Mouse (Mus musculus) MN1 (cell line): ENCODE results near the gene Hist1h2ad.
"Not testable (repeated sequence)": the region's sequence is repeated elsewhere in the genome, so short reads cannot be mapped to it uniquely, and the experiment has no call there.

Source experiments
- DNase-seq: peaks from one replicate; pipeline ENCODE4 v3.0.0-alpha.2; 2016; ENCODE audit warnings: low spot score

Gene Hist1h2ad

DNA sequence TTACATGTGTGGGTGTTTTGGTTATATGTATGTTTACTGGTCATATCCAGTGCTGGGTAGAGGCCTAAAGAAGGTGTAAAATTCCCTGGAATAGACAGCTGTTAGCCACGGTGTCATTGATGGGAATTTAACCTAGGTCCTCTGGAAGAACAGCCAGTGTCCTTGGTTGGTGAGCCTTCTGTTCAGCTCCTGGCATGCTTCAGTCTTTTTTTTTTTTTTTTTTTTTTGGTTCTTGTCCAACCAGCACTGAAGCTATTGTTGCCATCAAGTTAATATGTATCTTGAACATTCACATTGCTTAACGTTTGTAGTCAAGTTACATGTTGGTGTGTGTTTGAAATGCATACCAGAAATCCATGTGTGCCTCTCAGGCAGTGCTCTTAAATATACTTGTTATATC lies 9.7 kb upstream of the Hist1h2ad start:
- no peak for DNase-seq

DNA sequence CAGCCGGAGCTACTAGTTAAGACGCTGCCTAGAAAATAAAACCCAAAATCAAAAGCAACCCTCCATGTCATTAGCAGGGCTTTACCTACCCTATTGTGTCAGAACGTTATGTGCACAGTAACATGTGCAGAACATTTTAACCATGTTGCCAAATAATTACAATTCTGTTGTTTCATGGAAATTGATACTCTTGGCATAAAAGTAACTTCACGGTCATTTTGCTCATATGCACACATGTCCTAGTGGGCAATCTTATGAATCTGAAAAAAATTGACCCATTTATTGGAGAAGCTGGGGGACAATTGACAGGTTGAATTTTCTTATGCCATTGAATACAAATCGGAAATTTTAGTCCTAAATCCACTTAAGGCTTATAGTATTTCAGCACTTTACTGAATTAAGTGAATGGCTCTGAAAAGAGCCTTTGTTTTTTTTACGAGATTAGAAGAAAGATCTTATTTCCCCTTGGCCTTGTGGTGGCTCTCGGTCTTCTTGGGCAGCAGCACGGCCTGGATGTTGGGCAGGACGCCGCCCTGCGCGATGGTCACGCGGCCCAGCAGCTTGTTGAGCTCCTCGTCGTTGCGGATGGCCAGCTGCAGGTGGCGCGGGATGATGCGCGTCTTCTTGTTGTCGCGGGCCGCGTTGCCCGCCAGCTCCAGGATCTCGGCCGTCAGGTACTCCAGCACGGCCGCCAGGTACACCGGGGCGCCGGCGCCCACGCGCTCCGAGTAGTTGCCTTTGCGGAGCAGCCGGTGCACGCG lies 3.7 kb upstream of the Hist1h2ad start:
- peak; percentile 33 for DNase-seq

DNA sequence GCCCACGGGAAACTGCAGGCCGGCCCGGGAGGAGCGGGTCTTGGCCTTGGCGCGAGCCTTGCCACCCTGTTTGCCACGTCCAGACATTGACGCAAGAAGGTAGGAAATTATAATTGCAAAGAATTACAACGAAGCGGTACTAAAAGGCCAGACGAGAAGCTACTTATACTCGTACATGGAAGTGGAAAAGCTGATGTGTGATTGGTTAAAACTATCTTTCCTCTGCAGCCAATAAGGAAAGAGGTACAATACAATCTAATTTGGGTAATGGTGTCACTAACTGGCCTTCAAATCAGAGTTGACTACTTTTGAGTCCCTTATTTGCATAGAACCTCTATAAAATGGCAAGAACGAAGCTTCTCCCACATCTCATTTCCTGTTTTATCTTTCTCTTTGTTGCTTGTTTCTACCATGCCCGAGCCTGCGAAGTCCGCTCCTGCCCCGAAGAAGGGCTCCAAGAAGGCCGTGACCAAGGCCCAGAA lies 3.1 kb upstream of the Hist1h2ad start, which contains the start of the genes Hist1h2ae and Hist1h2bg:
Hist1h2ae (minus strand) TSS at position 199 of the 482 bp plus-strand sequence.
Hist1h2bg (plus strand) TSS at position 375 of the 482 bp plus-strand sequence.
- DNase-seq = peak; percentile 94

DNA sequence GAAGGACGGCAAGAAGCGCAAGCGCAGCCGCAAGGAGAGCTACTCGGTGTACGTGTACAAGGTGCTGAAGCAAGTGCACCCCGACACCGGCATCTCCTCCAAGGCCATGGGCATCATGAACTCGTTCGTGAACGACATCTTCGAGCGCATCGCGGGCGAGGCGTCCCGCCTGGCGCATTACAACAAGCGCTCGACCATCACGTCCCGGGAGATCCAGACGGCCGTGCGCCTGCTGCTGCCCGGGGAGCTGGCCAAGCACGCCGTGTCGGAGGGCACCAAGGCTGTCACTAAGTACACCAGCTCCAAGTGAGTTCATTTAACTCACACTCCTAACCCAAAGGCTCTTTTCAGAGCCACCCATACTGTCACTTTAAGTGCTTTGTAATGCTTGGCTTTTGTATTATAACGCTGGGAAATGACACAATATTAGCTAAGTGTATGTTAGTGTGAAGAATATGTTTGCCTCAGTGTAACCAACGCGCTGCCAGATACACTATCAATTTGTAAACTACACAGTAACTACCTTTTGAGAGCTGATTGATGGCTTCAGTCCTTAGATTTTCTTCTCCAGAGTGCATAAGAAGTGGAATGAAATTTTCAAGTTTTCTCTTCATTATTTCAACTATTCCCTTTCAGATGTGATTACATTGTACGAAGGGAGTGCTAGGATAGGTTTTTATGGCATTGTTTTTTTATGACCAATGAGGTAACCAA lies 2.5 kb upstream of the Hist1h2ad start:
- peak; percentile 32 for DNase-seq

DNA sequence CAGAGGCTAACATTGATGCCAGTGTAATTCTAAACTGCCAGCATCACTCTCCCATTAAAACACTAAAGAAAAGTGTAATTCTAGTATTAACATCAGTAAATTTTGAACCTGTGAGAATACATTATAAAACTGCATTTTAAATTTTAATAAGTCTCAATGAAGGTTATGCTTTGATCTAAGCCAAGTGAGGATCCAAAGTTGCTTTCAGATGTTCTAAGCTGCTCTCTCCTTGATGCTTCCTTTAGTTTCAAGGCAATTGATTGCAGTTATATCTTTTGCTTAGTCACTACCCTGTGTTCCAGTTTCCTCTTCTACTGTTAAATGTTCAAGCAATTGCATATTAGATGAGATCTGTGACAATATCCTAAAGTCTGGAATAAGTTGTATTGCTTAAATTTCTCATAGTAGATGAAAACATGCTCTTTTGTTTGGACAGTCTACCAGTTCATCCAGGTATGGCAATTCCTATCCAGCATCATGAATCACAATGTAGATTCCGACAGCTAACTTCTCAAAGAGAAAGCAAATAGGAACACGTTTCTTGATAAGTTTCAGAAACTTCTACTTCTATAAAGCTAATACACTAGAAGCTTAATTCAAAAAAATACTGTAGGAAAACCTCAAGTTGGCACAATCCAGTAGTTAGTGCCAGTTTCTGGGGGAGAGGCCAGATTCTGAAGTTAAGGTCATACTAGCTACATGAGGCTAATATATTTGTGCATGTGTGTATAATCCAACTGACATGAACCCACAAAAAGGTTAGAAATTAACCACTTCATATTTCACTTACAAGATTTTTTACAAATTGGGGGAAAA lies 1.8 kb upstream of the Hist1h2ad start:
- peak; percentile 18 for DNase-seq

DNA sequence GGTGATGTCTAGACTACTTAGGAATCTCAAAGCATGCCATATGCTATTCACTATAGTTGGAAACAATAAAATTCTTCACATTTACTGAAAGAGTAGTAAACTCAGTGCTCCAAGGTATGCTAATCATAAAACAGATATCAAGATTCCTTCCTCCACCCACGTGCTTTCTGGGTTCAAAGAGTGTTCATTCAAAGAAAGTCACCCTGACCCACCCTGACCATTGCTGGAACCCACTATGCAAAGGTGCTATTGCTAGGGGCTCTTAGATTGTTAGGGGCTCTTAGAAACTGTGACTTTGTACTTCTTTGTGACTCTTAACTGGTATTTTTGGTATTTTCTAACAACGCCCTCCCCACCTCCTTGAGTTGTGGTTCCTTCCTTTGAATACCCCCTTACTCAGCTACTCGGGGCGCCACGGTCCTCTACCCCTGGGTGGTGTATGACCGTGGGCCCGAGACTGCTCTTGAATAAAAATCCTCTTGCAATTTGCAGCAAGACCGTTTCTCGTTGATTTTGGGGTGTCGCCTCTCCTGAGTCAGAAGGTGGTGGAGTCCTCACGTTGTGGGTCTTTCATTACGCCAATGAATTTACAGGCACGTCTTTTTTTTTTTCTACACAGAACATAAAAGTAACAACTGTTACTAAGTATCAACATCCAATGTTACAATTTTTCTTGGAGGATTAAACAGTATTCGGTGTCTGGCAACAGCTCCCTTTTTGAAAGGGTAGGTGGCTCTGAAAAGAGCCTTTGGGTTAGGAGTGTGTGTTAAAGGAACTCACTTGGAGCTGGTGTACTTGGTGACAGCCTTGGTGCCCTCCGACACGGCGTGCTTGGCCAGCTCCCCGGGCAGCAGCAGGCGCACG lies 915 bp upstream of the Hist1h2ad start:
- DNase-seq = not testable (repeated sequence)

DNA sequence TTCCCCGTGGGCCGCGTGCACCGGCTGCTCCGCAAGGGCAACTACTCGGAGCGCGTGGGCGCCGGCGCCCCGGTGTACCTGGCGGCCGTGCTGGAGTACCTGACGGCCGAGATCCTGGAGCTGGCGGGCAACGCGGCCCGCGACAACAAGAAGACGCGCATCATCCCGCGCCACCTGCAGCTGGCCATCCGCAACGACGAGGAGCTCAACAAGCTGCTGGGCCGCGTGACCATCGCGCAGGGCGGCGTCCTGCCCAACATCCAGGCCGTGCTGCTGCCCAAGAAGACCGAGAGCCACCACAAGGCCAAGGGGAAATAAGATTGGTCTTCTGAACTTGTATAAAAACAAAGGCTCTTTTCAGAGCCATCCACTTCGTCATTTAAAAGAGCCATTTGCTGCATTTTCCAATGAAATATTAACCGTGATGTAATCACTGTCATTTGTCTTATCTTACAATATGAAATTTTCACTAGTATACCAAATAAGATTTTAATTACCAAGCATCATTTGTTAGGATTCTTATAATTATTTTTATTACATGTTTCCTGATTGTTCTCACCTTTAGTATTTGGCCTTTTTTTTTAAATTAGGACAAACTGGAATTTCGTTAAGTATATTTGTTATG lies 477 bp downstream of the Hist1h2ad start:
- DNase-seq = not testable (repeated sequence)

DNA sequence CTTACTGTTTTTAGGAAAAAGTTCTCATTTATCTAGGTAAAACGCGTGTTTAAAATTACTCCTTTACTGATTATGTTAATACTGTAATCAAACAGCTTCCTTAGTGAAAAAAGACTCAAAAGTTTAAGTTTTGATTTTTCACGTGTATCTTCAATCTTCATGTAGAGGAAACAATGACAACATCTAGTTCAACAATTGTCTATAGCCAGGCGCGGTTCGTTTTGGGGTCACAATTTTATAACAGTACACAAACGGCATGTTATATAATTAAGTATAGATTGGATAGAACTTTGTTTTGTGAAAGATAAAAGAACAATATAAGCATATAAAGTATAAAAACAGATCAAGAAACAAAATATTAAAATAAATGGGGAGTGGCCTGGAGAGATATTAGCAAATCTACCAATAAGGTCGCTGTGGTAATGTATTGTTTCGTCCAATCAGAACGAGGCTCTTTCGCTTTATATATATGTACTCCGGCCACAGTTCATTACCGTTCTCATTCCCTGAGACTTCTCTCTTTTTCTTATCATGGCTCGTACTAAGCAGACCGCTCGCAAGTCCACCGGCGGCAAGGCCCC lies 1.2 kb downstream of the Hist1h2ad start, which contains the start of gene Hist1h3d:
Hist1h3d (plus strand) TSS at position 493 of the 581 bp plus-strand sequence.
- DNase-seq = no peak

DNA sequence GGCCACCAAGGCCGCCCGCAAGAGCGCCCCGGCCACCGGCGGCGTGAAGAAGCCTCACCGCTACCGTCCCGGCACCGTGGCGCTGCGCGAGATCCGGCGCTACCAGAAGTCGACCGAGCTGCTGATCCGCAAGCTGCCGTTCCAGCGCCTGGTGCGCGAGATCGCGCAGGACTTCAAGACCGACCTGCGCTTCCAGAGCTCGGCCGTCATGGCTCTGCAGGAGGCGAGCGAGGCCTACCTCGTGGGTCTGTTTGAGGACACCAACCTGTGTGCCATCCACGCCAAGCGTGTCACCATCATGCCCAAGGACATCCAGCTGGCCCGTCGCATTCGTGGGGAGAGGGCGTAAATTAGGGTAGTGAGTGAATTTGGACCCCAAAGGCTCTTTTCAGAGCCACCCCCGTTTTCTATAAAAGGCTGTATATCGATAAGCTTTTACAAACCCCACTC lies 1.7 kb downstream of the Hist1h2ad start:
- DNase-seq = not testable (repeated sequence)

DNA sequence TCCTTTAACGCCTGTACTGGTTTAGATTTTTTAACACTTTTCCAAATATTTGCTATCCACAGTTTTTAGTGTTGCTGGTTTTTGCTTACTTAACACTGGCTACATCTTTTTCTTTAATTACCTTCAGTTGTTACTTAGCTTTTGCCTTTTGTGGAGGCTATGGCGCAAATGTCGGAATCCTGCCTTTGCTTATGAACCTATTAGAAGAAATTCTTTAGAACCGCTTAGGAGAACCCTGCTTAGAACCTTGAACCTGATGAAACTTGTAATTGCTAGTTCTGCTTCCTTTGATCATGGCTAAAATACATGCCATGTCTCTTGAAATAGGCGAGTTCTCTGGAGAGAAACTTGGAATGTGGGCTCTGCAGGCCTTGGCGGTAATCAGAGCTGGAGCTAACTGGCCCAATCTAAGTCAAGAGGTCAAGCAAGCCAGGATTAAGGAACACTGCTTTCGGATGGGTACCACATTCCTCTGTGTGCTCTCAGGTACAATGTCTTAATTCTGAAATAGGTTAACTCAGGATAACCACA lies 2.2 kb downstream of the Hist1h2ad start:
- no peak for DNase-seq

DNA sequence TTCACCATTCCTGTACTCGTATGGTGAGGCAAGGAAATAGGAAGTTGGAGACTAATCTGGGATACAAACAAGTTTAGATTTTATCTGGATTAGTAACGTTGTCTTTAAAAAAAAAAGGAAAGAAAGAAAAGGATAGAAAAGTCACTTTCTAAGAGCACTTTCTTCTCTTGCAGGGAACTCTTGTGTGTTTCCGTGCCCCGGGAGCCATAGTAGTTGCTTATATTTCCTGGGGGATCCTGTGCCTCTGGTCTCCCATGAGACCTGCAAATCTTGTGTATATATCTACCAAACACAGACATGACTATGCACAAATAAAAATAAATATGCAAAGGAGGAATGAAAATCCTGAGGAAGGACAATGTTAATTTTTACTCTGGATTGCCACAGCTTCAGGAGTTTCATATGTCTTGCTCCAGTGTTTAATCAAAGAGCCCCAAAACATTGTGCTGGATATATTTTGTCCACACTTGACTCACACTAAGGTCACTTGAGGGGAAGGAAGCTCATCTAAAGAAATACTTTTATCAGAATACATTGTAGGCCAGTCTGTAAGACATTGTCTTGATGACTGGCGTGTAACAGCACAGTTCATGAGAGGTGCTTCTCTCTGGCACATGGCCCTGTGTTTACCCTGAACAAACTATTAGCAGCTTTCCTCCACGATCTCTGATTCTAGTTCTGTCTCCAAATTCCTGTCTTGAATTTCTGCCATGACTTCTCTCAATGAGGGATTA lies 2.9 kb downstream of the Hist1h2ad start:
- no peak for DNase-seq

DNA sequence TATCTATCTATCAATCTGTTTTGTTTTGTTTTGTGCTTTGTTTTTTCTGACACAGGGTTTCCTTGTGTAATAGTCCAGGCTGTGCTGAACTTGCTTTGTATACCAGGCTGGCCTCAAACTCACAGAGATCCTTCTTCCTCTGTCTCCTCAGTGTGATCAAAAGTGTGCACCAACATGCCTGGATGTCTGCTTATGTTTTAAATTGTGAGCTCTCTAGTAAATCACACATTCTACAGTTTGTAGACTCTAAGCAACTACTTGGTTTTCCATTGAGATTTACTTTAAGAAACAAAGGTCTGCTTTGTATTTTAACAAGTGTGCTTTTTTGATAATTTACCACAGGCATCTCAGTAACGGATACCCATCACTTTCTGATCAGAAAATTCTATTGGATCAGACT lies 3.7 kb downstream of the Hist1h2ad start:
- no peak for DNase-seq

DNA sequence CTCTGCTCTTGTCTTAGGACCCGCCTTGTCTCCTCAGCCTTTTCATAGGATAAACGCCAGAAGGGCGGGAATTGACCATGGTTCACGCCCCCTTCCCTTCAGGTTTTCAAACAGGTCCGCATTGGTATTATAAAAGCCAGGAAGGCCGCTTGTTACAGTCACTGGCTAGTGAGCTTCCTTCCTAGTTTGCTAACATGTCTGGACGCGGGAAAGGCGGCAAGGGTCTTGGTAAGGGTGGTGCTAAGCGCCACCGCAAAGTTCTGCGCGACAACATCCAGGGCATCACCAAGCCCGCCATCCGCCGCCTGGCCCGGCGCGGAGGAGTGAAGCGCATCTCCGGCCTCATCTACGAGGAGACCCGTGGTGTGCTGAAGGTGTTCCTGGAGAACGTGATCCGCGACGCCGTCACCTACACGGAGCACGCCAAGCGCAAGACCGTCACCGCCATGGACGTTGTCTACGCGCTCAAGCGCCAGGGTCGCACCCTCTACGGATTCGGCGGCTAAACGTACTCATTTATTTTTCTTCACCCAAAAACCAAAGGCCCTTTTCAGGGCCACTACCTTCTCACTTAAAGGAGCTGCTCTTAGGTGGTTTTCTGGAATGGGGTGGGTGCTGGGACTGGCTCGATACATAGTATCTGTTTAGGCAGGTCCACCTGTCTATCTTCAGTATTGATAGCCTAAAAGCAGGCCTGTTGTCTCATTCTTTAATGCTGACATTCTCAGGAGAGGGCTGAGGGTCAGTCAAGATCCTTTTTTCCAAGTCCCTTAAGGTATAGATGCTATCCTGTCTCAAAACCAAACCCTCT lies 7.4 kb downstream of the Hist1h2ad start, which contains the start of gene Hist1h4d:
Hist1h4d (plus strand) TSS at position 191 of the 811 bp plus-strand sequence.
- DNase-seq = peak; percentile 95

DNA sequence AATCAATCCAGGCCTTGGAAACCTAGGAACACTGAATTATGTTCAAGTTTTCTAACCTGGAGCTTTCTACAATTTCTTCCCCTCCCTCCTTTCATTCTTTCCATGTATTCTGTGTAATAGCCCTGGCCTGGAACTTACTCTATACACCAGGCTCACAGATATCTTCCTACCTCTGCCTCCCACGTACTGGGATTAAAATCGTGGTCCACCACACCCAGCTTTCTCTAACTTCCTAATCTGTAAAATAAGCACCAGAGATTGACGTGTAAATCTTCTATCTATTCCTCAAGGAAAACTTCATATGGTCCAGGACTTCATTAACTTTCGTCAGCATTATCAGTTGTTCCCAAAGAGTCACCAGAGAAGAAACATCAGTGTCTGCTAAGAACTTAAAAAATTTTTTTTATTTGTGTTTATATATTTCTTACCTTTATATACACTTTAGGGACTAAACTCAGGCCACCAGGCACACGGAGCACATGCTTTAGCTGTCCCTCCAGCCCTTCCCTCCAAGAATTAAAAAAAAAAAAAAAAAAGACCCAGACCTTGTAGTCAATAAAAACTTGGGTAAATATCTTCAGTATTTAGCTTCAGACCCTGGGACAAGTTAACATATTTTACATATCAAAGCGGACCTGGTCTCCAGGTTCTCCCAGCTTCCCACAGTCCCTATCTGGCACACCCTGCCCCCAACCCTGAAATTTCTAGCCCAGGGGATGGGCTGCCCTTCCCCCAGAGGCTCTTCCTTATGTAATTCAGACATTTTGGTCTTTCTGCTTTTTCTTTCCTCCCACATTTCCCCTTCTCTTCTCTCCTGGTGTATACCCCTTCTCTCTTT lies 8.3 kb downstream of the Hist1h2ad start:
- peak; percentile 27 for DNase-seq

DNA sequence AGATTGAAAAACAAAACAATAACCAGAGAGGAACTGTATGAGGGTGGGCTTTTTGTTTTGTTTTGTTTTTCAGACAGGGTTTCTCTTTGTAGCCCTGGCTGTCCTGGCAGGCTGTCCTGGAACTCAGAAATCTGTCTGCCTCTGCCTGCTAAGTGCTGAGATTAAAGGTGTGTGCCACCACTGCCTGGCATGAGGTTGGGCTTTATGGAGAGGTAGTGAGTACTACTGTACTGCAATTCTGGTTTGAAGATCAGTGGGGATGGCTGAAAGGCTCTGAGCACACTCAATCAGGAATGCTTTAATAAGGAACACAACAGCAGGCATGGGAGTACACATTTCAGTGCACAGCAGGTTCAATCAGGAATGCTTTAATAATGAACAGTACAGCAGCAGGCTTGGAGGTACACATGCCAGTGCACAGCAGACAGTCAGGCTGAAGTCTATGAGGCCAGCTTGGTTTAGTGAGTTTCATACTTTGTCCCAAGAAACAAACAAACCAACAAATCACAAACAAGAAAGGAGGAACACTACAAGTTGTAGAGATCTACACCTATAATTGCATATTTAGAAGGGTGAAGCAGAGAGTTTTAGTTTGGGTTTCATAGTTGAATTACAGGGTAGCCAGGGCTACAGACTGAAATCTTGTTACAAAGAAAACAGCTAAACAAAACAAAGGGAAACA lies 9.3 kb downstream of the Hist1h2ad start:
- DNase-seq = peak; percentile 10

DNA sequence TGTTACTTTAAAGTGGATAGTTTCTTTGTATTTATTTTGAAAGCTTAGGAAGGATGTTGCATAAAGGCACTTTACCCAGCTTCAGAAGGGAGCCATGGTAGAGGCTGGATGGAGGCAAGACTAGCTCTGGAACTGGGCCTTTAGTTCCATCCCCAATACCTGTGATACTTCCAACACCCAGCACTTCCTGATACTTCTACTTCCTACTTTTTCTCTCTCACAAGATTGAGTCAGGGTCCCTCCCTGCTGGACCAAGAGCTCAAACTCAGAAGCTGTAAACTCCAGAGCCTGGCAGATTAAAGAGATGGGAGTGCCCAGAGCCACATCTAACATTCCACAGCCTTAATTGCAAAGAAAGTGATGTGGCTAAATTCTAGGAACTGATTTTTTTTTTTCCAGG lies 10.2 kb downstream of the Hist1h2ad start:
- DNase-seq = peak; percentile 27

DNA sequence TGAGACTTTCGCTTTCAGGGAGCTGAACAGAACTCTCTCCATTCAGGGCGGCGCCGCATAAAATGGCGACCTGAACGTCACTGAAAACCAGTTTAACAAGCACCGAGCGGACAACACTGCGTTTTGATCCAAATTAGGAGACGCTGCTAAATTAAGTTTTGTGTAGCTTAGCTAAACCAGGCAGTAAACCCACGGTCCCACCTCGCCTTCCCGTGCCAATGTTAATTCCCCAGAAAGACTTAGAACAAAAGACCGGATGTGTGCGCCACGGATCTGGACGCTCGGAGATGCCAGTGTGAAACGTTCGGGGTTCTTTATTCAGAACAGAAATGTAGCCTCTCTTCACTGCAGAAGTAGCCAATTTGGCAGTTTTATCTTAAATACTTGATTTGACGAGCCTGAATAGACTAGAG lies 10.9 kb downstream of the Hist1h2ad start:
- peak; percentile 75 for DNase-seq
